Mouse (Mus musculus) forebrain, embryonic 10.5 days (tissue): ENCODE measurements around the gene Hc. TPM values are rescaled to one million over a fixed set of nuclear protein-coding genes. Genes with fewer than 3 reads are reported as not detected.

Experiments
- DNase-seq: peaks from one replicate; pipeline ENCODE4 v3.0.0-alpha.2; 2017; ENCODE audit warnings: low spot score; ENCODE audit errors: extremely low spot score
- H3K27ac ChIP-seq: fragments of 300-500 bp; sonication (generic); 2 replicates; pipeline ENCODE4 v1.5.1; 2016; ENCODE audit warnings: mild to moderate bottlenecking
- H3K27me3 ChIP-seq: fragments of 300-500 bp; sonication (generic); 2 replicates; pipeline ENCODE4 v1.6.1; 2016; ENCODE audit warnings: mild to moderate bottlenecking; ENCODE audit not compliant: poor library complexity, severe bottlenecking
- H3K36me3 ChIP-seq: fragments of 300-500 bp; sonication (generic); replicated peaks from 2 replicates; pipeline ENCODE4 v1.6.1; 2016; ENCODE audit warnings: mild to moderate bottlenecking, moderate library complexity
- H3K4me1 ChIP-seq: fragments of 300-500 bp; sonication (generic); 2 replicates; pipeline ENCODE4 v1.6.1; 2016
- H3K4me3 ChIP-seq: fragments of 300-500 bp; sonication (generic); 2 replicates; pipeline ENCODE4 v1.5.1; 2016; ENCODE audit warnings: mild to moderate bottlenecking, moderate library complexity
- H3K9me3 ChIP-seq: fragments of 300-500 bp; sonication (generic); 2 replicates; pipeline ENCODE4 v1.6.1; 2016; ENCODE audit warnings: mild to moderate bottlenecking, moderate library complexity
- WGBS: fragments of 180-500 bp; shearing (Covaris S2); methylation state at CpG from one replicate; pipeline ENCODE4 v1.1.7; 2016; 5-methylcytosine and 5-hydroxymethylcytosine counted together
- polyA plus RNA-seq: library from polyadenylated mRNA; unstranded; fragments of >200 nt; fragmentation: Nextera tagmentation; extraction: Ambion mirVana; gene quantifications from 2 replicates; pipeline ENCODE4 v1.2.1, GENCODE M21; 2016

The Hc gene
- polyA plus RNA-seq, 1 experiment from 2014 or later = 0.42 TPM

- Histone ChIP-seq H3K4me3 (no peak overlapping the region), H3K27ac (no peak overlapping the region), H3K27me3 (no peaks in the 10 kb centered on the region), H3K9me3 (no peaks in the 10 kb centered on the region), H3K36me3 (no peaks in the 10 kb centered on the region), H3K4me1 (peaks cover 18% of the 10 kb centered on the region)
- no peak for DNase-seq
- WGBS = 82% methylated on average over 8 of the region's 8 CpGs
These were observed 122.7 kb downstream of the Hc start for GRCm38 (mm10) chr2:34938269-34939208.

DNA sequence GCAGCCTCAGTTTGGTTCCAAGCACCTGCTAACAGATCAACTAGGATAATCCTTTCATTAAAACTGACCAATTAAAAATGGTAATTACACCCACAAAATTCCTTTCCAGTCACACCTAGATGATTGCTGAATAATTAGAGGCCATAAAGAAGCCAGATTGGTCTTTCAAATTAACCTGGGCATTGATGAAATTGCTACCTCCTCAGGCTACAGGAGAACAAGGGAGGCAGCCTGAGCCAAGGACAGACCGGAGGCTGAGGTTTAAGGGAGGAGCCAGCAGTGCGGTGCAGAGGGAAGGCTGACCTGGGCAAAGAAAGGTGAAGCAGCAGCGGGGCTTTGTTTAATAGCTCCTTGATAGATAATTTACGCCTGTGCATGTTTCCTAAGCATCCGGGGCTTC lies 123.8 kb downstream of the Hc start:
- Histone ChIP-seq H3K4me1 (peaks cover 18% of the 10 kb centered on the region), H3K4me3 (no peak overlapping the region), H3K36me3 (no peaks in the 10 kb centered on the region), H3K27me3 (no peaks in the 10 kb centered on the region), H3K9me3 (no peaks in the 10 kb centered on the region), H3K27ac (no peak overlapping the region)
- DNase-seq = no peak
- 41% methylated on average over 5 of the region's 5 CpGs for WGBS

Other genes starting within 250 kb of the Hc start
- gene Fbxw2, start 235.1 kb downstream of the Hc start, polyA plus RNA-seq = 78.7 and 80.9 TPM in 2 replicates
- not detected in 2 replicates for gene Gm34653, start 228.4 kb downstream of the Hc start, polyA plus RNA-seq
- 0.06 and 0.26 TPM in 2 replicates for gene Cutal, start 187.0 kb downstream of the Hc start, polyA plus RNA-seq
- gene Psmd5, start 186.5 kb downstream of the Hc start, polyA plus RNA-seq = 127 and 135 TPM in 2 replicates
- gene Phf19, start 147.4 kb downstream of the Hc start, polyA plus RNA-seq = 2.7 and 3.0 TPM in 2 replicates
- 0.07 and 0.31 TPM in 2 replicates for gene Traf1, start 99.7 kb downstream of the Hc start, polyA plus RNA-seq
- 0.14 and 0.19 TPM in 2 replicates for gene AI182371, start 40.1 kb upstream of the Hc start, polyA plus RNA-seq
- gene Cntrl, start 48.1 kb upstream of the Hc start, polyA plus RNA-seq = 29.5 and 29.9 TPM in 2 replicates
- gene Rab14, start 139.7 kb upstream of the Hc start, polyA plus RNA-seq = 254 and 258 TPM in 2 replicates
- 14.6 and 15.5 TPM in 2 replicates for gene Gsn, start 194.9 kb upstream of the Hc start, polyA plus RNA-seq